Mouse (Mus musculus): ENCODE data around the gene Dnajc5.

DNA sequence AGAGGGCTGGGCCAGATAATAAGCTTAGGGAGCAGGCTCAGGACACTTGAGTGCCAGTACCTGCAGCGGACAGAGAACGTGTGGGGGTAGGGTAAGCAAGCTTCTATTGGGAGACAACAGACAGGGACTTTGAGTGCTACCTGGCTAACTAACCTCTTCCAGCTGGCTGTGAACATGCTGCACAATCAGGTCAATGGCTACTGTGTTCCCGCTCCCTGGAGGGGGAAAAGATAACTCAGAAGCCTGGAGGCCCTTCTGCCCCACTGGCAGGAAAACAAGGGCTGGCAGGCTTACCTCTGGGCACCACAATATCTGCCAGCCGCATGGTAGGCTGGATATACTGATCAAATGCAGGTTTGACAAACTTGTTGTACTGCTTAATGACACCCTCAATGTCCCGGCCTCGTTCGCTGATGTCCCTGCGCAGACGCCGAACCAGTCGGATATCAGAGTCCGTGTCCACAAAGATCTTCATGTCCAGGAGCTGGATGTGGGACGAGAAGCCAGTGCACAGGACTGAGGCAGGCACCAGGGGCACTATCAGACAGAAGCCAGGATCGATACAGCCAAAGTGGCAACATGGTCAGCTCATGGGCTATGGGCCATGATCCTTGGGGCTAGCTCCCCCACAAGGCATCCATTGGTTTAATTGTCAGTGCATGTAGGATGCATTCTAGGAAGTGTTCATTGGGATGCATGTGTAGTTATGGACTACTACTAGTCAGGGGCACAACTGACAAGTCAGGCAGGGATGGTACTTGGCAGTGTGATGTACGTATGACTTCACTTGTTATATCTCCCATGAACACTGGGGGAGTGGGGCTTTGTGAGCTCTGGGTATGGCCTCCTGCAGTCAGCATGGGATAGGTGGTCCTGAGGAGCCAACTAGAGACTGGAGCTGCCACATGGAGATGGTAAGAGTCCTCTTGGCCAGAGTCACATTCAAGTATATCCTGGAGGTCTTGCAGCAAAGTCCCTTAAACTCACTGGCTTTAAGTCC is 52.9 kb downstream of the Dnajc5 start:
- TF ChIP-seq CTCF (conservative IDR thresholded peaks at IDR 0.05; ENCODE audit: insufficient read depth, insufficient read length, low read depth, low read length) (no peak), POLR2A (IDR thresholded peaks at IDR 0.05; ENCODE audit: low read depth, low read length) (no peak)
